Mouse (Mus musculus) 3T3-L1 (cell line): Measurements from ENCODE around the gene Atp6v1b1.
A peak's percentile ranks its signal among the peaks of the same experiment; 100 is the strongest.
"Not testable (repeated sequence)": the region's sequence is repeated elsewhere in the genome, so short reads cannot be mapped to it uniquely, and the experiment has no call there.

ENCODE experiments used
- DNase-seq: peaks from one replicate; pipeline ENCODE4 v3.0.0-alpha.2; 2015; ENCODE audit warnings: low read depth, low spot score

Gene Atp6v1b1

GRCm38 (mm10) chr6:83775638-83776293 is 33.0 kb downstream of the Atp6v1b1 start, which contains the start of gene Tex261:
TSS of gene Tex261 (minus strand) at chr6:83775813.
- peak; percentile 94 for DNase-seq

GRCm38 (mm10) chr6:83778306-83778705 is 35.5 kb downstream of the Atp6v1b1 start:
- no peak for DNase-seq

- peak; percentile 82 for DNase-seq
Observed at GRCm38 (mm10) chr6:83779026-83779425, 36.2 kb downstream of the Atp6v1b1 start.

GRCm38 (mm10) chr6:83786426-83786825 is 43.6 kb downstream of the Atp6v1b1 start:
- DNase-seq, result no peak

GRCm38 (mm10) chr6:83788554-83788953 is 45.8 kb downstream of the Atp6v1b1 start:
- DNase-seq, result no peak

- DNase-seq, result not testable (repeated sequence)
Observed at GRCm38 (mm10) chr6:83790533-83790932, 47.7 kb downstream of the Atp6v1b1 start.

GRCm38 (mm10) chr6:83791251-83791890 is 48.6 kb downstream of the Atp6v1b1 start:
- DNase-seq, result peak; percentile 53

- peak; percentile 99 for DNase-seq
Observed at GRCm38 (mm10) chr6:83794760-83795296, 52.0 kb downstream of the Atp6v1b1 start, which contains the start of gene Nagk. TSS of gene Nagk (plus strand) at chr6:83794982.

- peak; percentile 84 for DNase-seq
Observed at GRCm38 (mm10) chr6:83795492-83795900, 52.7 kb downstream of the Atp6v1b1 start.

GRCm38 (mm10) chr6:83796686-83797085 is 53.9 kb downstream of the Atp6v1b1 start:
- DNase-seq, result peak; percentile 57

GRCm38 (mm10) chr6:83802033-83802432 is 59.2 kb downstream of the Atp6v1b1 start:
- DNase-seq, result no peak

- no peak for DNase-seq
Observed at GRCm38 (mm10) chr6:83802846-83803245, 60.1 kb downstream of the Atp6v1b1 start.
